Mouse (Mus musculus) liver, embryonic 11.5 days (tissue): ENCODE data around the gene Chpf. TPM values are rescaled to one million over a fixed set of nuclear protein-coding genes. Genes with fewer than 3 reads are reported as not detected.

Source experiments
- polyA plus RNA-seq: library from polyadenylated mRNA; unstranded; fragments of >200 nt; fragmentation: Nextera tagmentation; extraction: Ambion mirVana; gene quantifications from 2 replicates; pipeline ENCODE4 v1.2.1, GENCODE M21; 2014

Chpf gene
- polyA plus RNA-seq, 1 experiment from 2014 or later: 17.9 TPM

Other genes with a start within 250 kb of the Chpf start
- gene A630095N17Rik, start 247.2 kb downstream of the Chpf start, polyA plus RNA-seq: not detected in 2 replicates
- 13.6 and 17.5 TPM in 2 replicates for gene Dnajb2, start 242.9 kb downstream of the Chpf start, polyA plus RNA-seq
- gene Ptprn, start 214.8 kb downstream of the Chpf start, polyA plus RNA-seq: 0.55 and 1.0 TPM in 2 replicates
- gene Resp18, start 200.9 kb downstream of the Chpf start, polyA plus RNA-seq: 0.40 TPM in 1 of 2 replicates, not detected in the other
- gene Dnpep, start 161.3 kb downstream of the Chpf start, polyA plus RNA-seq: 83.7 and 98.7 TPM in 2 replicates
- 13.3 and 14.5 TPM in 2 replicates for gene Des, start 119.0 kb downstream of the Chpf start, polyA plus RNA-seq
- gene Speg, start 104.0 kb downstream of the Chpf start, polyA plus RNA-seq: 24.8 and 32.3 TPM in 2 replicates
- gene Gmppa, start 43.4 kb downstream of the Chpf start, polyA plus RNA-seq: 64.0 and 69.1 TPM in 2 replicates
- gene Asic4, start 28.9 kb downstream of the Chpf start, polyA plus RNA-seq: 0.56 and 0.65 TPM in 2 replicates
- gene Tmem198, start 225 bp upstream of the Chpf start, polyA plus RNA-seq: 0.15 and 0.26 TPM in 2 replicates
- 42.5 and 45.6 TPM in 2 replicates for gene Obsl1, start 27.1 kb upstream of the Chpf start, polyA plus RNA-seq
- 0.84 and 1.4 TPM in 2 replicates for gene Inha, start 27.8 kb upstream of the Chpf start, polyA plus RNA-seq
- 15.4 and 15.6 TPM in 2 replicates for gene Stk11ip, start 42.2 kb upstream of the Chpf start, polyA plus RNA-seq
- 5.2 and 5.4 TPM in 2 replicates for gene Slc4a3, start 67.0 kb upstream of the Chpf start, polyA plus RNA-seq